Mouse (Mus musculus): ENCODE results near the gene Meis3.

Meis3 gene

DNA sequence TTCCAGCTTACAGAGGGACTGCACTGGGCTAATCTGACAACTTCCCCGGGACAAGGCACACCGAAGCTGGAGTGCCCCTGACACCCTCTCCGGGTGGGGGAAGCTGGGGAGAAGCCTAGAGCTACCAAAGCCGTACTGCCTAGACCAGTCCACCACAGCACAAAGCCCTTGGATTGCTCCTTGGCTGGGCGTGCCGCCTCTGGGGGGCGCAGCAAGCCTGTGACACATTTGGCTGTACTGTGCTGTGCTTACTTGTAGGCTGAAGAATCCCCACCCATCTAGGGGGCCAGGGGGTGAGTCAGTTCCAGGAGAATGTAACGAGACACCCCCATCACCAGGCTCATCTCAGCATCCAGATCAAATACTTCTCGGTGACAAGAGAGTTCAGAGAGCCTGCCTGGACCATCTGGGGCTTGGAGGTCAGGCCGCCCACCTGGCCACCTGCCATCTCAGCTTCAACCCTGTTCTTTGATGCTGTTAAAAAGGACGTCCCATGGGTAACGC lies 36.0 kb downstream of the Meis3 start:
- DNase-seq (ENCODE audit: low spot score) = no peak

- DNase-seq (ENCODE audit: low spot score) = no peak
These were observed 38.3 kb downstream of the Meis3 start for GRCm38 (mm10) chr7:16213196-16213595.

- DNase-seq (ENCODE audit: low spot score) = no peak
These were observed 39.1 kb downstream of the Meis3 start for GRCm38 (mm10) chr7:16213986-16214385.

DNA sequence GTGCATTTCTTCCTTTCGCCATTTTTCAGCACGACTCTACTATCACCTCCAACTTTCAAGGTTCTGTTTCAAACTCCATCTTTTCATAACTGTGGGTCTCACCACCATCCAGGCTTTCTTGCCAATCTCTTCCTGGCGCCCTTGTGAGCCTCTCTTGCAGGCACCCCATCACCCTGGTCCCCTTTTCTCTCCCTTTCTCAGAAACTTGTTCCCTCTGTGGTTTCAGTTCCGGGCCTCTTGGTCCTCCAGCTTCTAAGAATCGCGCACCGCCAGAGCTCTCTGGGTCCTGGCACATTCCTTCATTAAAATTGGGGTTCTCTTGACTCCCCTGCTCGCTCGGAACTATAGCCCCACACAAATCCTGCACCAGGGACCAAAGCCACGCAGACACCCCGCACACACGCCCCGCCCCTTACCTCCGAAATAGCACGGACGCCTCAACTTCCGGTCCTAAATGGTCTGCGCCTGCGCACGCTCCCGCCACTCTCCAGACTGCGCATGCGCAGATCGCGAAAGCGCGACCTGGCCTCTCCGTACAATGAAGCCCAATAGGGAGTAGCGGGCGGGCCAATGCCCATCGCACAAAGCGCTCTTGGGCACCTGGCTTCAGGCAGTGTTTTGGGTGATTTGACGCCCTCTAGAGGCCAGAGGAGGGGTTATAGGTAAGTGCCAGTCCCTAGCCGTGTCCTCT lies 46.8 kb downstream of the Meis3 start, which contains the start of gene Dhx34:
Gene Dhx34 (minus strand): TSS at position 456 of the 691 bp plus-strand sequence.
- peak; percentile 93 for DNase-seq (ENCODE audit: low spot score)

- no peak for DNase-seq (ENCODE audit: low spot score)
These were observed 55.0 kb downstream of the Meis3 start for GRCm38 (mm10) chr7:16229869-16230268.
